Mouse (Mus musculus) stomach, postnatal 0 days (tissue): ENCODE data around the gene Wfdc16.

ENCODE experiments used
- CTCF ChIP-seq: IDR thresholded peaks from 2 replicates; pipeline ENCODE4 v1.5.1; 2016; ENCODE audit warnings: antibody characterized with exemption, low read depth, mild to moderate bottlenecking, moderate library complexity
- EP300 ChIP-seq: optimal IDR thresholded peaks from 2 replicates; pipeline ENCODE3; 2016; ENCODE audit warnings: antibody characterized with exemption

DNA sequence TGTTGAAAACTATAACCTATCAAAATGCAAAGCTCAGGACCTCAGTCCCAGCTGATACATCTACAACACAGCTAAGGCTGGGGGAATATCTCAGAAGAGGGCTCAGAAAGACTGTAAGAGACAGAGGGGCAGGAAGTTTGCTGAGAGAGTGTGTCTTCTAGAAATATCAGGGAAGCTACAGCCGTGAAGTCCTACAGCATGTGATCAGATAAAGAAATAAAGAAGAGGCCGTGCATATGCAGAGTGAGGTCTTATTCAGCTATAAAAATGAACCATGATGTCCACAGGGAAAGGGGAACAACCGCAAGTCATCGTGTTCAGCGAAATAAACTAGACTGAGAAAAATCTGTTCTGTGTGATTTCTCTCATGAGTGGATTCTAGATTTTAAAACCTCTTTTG is 31.7 kb upstream of the Wfdc16 start:
- TF ChIP-seq CTCF (no peak), EP300 (no peak)
